Mouse (Mus musculus) spleen, adult 2 months (tissue): ENCODE measurements around the gene Ube2m.

ENCODE experiments used
- CTCF ChIP-seq: fragments of 200-500 bp; IDR thresholded peaks from 2 replicates; pipeline ENCODE4 v1.5.1; 2011; ENCODE audit warnings: mild to moderate bottlenecking, inconsistent platforms; ENCODE audit not compliant: insufficient read depth, insufficient read length, insufficient replicate concordance; ENCODE audit errors: extremely low read depth
- POLR2A ChIP-seq: fragments of 200-500 bp; IDR thresholded peaks from 2 replicates; pipeline ENCODE4 v1.6.1; 2011; ENCODE audit warnings: low read depth, low read length, inconsistent platforms

- TF ChIP-seq CTCF (no peak), POLR2A (no peak)
These were observed 51.2 kb downstream of the Ube2m start for GRCm38 (mm10) chr7:12986906-12987305.
